Mouse (Mus musculus) limb, embryonic 11.5 days (tissue): ENCODE measurements around the gene Swi5. TPM values are rescaled to one million over a fixed set of nuclear protein-coding genes. Genes with fewer than 3 reads are reported as not detected.

ENCODE experiments used
- ATAC-seq: fragments of 200-750 bp; cut with Nextera tagmentation; 2 replicates; pipeline ENCODE4 v1.8.0; 2017; ENCODE audit warnings: low read depth; ENCODE audit not compliant: insufficient number of reproducible peaks, low FRiP score, low TSS enrichment
- DNase-seq: peaks from one replicate; pipeline ENCODE4 v3.0.0-alpha.2; 2015; ENCODE audit warnings: low spot score
- H3K27ac ChIP-seq: fragments of 300-500 bp; sonication (generic); replicated peaks from 2 replicates; pipeline ENCODE4 v1.5.1; 2014; ENCODE audit warnings: low read depth, mild to moderate bottlenecking, low read length
- H3K27me3 ChIP-seq: fragments of 300-500 bp; sonication (generic); 2 replicates; pipeline ENCODE4 v1.6.1; 2014; ENCODE audit warnings: mild to moderate bottlenecking, low read length, mixed read lengths; ENCODE audit not compliant: control insufficient read depth, insufficient read depth
- H3K36me3 ChIP-seq: fragments of 300-500 bp; sonication (generic); 2 replicates; pipeline ENCODE4 v1.6.1; 2014; ENCODE audit warnings: mild to moderate bottlenecking, low read length, moderate library complexity, mixed read lengths; ENCODE audit not compliant: control insufficient read depth, insufficient read depth
- H3K4me1 ChIP-seq: fragments of 300-500 bp; sonication (generic); 2 replicates; pipeline ENCODE4 v1.6.1; 2014; ENCODE audit warnings: low read length, mixed read lengths; ENCODE audit not compliant: control insufficient read depth, insufficient read depth
- H3K4me2 ChIP-seq: fragments of 300-500 bp; sonication (generic); 2 replicates; pipeline ENCODE4 v1.6.1; 2014; ENCODE audit warnings: low read depth, mild to moderate bottlenecking, moderate library complexity; ENCODE audit not compliant: severe bottlenecking
- H3K4me3 ChIP-seq: fragments of 300-500 bp; sonication (generic); 2 replicates; pipeline ENCODE4 v1.5.1; 2014; ENCODE audit warnings: low read depth, low read length
- H3K9ac ChIP-seq: fragments of 300-500 bp; sonication (generic); 2 replicates; pipeline ENCODE4 v1.6.1; 2014; ENCODE audit warnings: mild to moderate bottlenecking, low read length
- H3K9me3 ChIP-seq: fragments of 300-500 bp; sonication (generic); 2 replicates; pipeline ENCODE4 v1.6.1; 2016; ENCODE audit warnings: low read length; ENCODE audit not compliant: control insufficient read depth
- WGBS: fragments of 180-500 bp; shearing (Covaris S2); extraction: QIAGEN DNeasy Blood & Tissue Kit; methylation state at CpG from one replicate; pipeline ENCODE4 v1.1.7; 2014; 5-methylcytosine and 5-hydroxymethylcytosine counted together
- polyA plus RNA-seq: library from polyadenylated mRNA; unstranded; fragments of >200 nt; fragmentation: Nextera tagmentation; extraction: Ambion mirVana; gene quantifications from 2 replicates; pipeline ENCODE4 v1.2.1, GENCODE M21; 2014

Swi5 gene
- polyA plus RNA-seq, 1 experiment from 2014 or later, result 272 TPM

DNA sequence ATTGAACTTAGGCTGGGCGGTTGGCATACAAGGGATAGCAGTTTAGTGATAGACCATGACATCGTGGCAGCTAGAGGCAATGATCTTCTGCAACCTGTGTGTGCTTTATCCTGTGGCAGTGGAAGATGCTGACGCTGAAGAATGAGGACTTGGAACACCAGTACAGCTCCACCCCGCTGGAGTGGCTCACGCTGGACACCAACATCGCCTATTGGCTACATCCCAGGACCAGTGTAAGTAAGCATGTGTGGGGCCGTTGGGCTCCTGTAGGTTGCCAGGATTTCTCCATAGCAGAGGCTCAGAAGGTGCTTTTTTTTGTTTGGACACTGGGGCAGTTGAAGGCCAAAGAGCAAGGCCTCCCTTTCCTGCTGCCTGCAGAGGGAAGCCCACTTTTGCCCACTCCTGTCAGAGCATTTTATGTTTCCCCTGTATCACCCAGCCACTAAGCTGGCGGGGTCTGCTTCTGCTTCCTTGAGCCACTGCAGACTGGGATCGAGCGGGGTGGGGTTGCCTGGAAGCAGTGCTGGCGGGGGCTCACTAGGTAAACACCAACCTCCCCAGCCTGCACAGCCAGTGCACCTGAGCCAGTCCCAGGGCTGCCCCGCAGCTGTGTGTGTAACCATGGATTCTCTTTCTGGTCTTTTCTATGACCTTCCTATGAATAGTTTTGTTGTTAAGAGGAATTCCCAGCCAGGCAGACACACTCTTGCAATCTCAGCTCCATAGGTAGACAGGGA lies 35.9 kb downstream of the Swi5 start:
- Histone ChIP-seq H3K4me2 (no peak overlapping the region), H3K9me3 (no peaks in the 10 kb centered on the region), H3K9ac (no peak overlapping the region), H3K36me3 (peaks cover 29% of the 10 kb centered on the region), H3K27ac (no peak overlapping the region), H3K27me3 (no peaks in the 10 kb centered on the region), H3K4me1 (no peaks in the 10 kb centered on the region), H3K4me3 (no peak overlapping the region)
- 92% methylated on average over 12 of the region's 12 CpGs for whole genome bisulfite sequencing
- ATAC-seq (no peak), DNase-seq (no peak)

DNA sequence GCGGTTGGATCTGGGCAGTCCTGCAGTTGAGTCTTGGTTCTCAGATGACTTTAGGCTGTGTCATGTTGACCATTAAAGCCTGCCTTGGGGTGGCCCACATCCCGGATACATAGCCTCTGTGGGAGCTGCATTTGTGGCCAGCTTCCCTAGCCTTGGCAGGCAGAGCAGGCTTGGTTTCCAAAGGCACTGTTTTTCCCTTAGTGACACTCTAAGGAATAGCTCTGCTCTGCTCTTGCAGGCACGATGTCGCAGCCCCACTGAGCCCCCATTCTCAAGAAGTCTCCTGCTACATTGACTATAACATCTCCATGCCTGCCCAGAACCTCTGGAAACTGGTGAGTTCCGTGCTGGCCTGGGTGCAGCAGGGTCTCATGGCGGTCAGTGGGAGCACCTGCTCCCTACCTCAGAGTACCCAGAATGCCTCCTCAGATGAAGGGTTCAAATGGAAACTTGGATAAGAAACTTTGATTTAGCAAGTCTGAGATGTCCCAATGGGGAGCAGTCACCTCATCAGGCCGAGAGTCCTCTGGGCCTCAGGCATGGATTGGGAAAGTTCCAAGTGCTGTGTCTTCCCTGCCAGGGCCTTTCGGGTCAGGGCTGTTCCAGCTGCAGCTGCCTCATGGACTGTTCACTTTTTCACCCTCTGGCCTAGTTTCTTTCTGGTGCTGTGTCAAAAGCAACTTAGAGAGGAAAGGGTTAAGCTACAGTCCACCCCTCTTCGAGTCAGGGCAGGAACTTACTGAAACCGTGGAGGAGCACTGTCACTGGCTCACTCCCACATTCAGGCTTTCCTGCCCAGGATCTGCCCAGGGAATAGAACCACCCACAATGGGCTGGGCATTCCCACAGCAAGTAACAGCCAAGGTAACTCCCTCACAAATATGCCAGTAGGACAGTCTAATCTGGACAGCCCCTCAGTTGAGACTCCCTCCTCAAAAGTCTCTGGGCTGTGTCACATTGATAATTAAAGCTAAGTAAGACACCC lies 39.2 kb downstream of the Swi5 start:
- Histone ChIP-seq H3K4me1 (no peaks in the 10 kb centered on the region), H3K9me3 (no peaks in the 10 kb centered on the region), H3K27me3 (no peaks in the 10 kb centered on the region), H3K4me3 (no peak overlapping the region), H3K4me2 (no peak overlapping the region), H3K27ac (no peak overlapping the region), H3K9ac (no peak overlapping the region), H3K36me3 (peaks cover 16% of the 10 kb centered on the region)
- DNase-seq, result no peak
- ATAC-seq, result no peak
- WGBS, result 76% methylated on average over 10 of the region's 10 CpGs

DNA sequence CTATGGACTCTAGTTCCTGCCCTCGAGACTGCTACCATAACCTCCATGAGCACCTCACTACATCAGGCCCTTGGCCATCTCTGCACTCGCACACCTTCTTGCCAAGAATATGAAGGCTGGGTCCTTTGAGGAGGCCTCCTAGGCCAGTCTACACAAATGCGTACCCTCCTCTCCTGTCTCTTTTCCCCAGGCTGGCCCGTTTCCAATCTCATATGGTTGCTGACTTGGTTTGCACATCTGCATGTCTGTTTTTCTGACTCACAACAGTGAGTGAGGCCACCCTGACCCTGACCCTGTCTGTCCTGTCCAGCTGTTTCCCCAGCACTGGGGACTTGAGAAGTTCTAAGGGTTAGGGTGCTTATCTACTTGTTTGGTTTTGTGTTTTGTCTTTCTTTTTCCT lies 41.1 kb downstream of the Swi5 start:
- Histone ChIP-seq H3K27me3 (no peaks in the 10 kb centered on the region), H3K27ac (no peak overlapping the region), H3K4me3 (no peak overlapping the region), H3K36me3 (peaks cover 14% of the 10 kb centered on the region), H3K9ac (no peak overlapping the region), H3K4me2 (no peak overlapping the region), H3K4me1 (no peaks in the 10 kb centered on the region), H3K9me3 (no peaks in the 10 kb centered on the region)
- DNase-seq (no peak), ATAC-seq (no peak)
- 89% methylated on average over 4 of the region's 4 CpGs for WGBS

DNA sequence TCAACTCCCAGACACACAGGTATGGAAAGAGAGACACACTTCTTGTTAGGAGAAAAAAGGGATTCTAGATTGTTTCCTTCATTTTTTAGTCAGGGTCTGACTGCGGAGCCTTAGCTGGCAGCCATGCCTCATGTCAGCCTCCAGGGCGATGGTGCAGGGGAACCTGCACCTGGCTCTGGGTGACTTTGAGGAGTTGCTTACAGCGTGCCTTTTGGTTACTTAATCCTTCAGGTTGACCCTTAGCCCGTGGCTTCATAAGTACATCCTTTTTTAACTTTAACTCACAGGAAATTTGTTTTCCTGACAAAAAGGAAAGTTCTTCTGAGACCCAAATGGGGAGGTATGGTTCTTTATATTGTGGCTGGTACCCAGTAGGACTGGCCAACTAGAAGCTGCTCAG lies 44.9 kb downstream of the Swi5 start:
- H3K9ac ChIP-seq, result no peak overlapping the region
- no peaks in the 10 kb centered on the region for H3K27me3 ChIP-seq
- H3K27ac ChIP-seq, result no peak overlapping the region
- ATAC-seq, result no peak
- no peak for DNase-seq
- WGBS, result 87% methylated on average over 4 of the region's 4 CpGs
- H3K4me2 ChIP-seq, result no peak overlapping the region
- no peak overlapping the region for H3K4me3 ChIP-seq
- H3K4me1 ChIP-seq, result no peaks in the 10 kb centered on the region
- no peaks in the 10 kb centered on the region for H3K9me3 ChIP-seq
- peaks cover 6% of the 10 kb centered on the region for H3K36me3 ChIP-seq

DNA sequence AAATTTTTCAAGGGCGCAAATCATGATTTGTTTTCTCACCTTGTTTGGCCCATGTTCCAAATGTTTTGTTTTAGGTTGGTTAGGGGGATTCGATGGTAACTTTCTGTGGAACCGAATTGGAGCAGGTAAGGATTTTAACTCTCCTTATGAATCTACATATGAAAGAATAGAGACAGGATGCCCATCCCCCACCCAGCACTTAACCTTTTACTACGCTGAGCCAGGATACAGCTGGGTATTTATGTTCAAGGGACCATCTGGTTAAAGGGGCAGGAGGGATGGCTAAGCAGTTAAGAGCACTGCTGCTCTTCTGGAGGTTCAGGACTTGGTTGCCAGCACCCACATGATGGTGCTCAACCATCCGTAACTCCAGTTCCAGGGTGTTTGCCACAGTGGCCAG lies 47.3 kb downstream of the Swi5 start:
- Histone ChIP-seq H3K4me3 (no peak overlapping the region), H3K4me2 (no peak overlapping the region), H3K9ac (no peak overlapping the region), H3K4me1 (peaks cover under 1% of the 10 kb centered on the region; the same call in 1 of the 2 replicates), H3K27ac (no peak overlapping the region), H3K36me3 (peaks cover 2% of the 10 kb centered on the region; the same call in 1 of the 2 replicates), H3K9me3 (no peaks in the 10 kb centered on the region), H3K27me3 (no peaks in the 10 kb centered on the region)
- WGBS, result 71% methylated on average over 5 of the region's 5 CpGs
- no peak for ATAC-seq
- no peak for DNase-seq

DNA sequence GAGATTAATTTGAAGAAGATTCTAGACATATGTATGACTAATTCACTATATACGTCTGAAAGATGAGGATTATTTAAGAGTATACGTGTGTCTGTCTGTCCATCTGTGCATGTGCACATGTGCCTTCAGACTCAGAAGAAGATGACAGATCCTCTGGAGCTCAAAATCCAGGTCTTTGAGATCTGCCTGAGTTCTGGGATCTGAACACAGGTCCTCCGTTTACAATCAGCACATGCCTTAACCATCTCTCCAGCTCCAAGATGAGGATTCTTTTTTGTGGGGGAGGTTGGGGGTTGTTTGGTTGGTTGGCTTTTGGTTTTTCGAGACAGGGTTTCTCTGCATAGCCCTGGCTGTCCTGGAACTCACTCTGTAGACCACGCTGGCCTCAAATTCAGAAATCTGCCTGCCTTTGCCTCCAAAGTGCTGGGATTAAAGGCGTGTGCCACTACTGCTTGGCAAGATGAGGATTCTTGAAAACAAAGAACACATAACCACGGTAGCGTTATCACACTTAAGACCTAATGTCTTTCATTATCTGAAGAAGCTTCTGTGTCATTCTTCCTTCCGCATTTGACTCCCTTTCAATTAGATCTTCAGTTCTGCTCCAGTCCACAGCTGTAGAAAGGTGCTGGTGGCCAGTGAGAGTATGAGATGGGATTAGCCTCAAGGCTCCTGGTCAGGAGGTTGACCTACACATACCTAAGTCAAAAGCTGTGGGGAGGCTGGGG lies 49.0 kb downstream of the Swi5 start:
- no peak overlapping the region for H3K4me3 ChIP-seq
- H3K4me1 ChIP-seq, result peaks cover 10% of the 10 kb centered on the region
- no peaks in the 10 kb centered on the region for H3K9me3 ChIP-seq
- peaks cover 2% of the 10 kb centered on the region for H3K36me3 ChIP-seq
- no peak for DNase-seq
- H3K27me3 ChIP-seq, result no peaks in the 10 kb centered on the region
- 90% methylated on average over 9 of the region's 9 CpGs for WGBS
- H3K4me2 ChIP-seq, result no peak overlapping the region
- no peak overlapping the region for H3K27ac ChIP-seq
- no peak overlapping the region for H3K9ac ChIP-seq
- no peak for ATAC-seq

DNA sequence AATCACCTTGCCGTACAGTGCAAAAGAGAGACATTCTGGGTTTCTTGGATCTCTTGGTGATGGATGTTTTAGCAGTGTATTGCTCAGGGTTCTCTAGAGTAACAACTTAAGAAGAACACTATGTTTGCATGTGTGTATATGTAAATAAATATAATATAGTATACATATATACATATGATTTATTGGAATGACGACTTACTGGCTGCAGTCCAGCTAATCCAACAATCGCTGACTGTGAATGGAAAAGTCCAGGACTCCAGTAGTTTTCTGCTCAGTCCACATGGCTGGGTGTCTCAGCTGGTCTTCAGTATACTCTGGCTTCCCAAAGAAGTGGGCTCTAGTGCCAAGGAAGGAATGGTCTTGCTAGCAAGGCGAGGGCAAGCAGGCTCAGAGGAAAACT lies 50.3 kb downstream of the Swi5 start:
- peak overlapping the region; percentile 76; the same call in 1 of the 2 replicates for H3K9ac ChIP-seq
- peak overlapping the region; percentile 95 for H3K4me2 ChIP-seq
- H3K4me3 ChIP-seq, result peak overlapping the region; percentile 69
- H3K27me3 ChIP-seq, result no peaks in the 10 kb centered on the region
- H3K36me3 ChIP-seq, result peaks cover 11% of the 10 kb centered on the region
- peaks cover 10% of the 10 kb centered on the region for H3K4me1 ChIP-seq
- WGBS, result 44% methylated on average over 4 of the region's 4 CpGs
- H3K27ac ChIP-seq, result no peak overlapping the region
- DNase-seq, result no peak
- no peaks in the 10 kb centered on the region for H3K9me3 ChIP-seq
- ATAC-seq, result no peak
